Mouse (Mus musculus) gastrocnemius, postnatal 36 days (tissue): ENCODE results near the gene Ddah1. TPM values are rescaled to one million over a fixed set of nuclear protein-coding genes. Genes with fewer than 3 reads are reported as not detected.
"Not testable (repeated sequence)": the region's sequence is repeated elsewhere in the genome, so short reads cannot be mapped to it uniquely, and the experiment has no call there.

Source experiments
- DNase-seq, 2 experiments: peaks; one replicate each; pipeline ENCODE4 v3.0.0; 2022
- intact Hi-C: fragments of 180-260 bp; cut with DNase I; formaldehyde crosslinking; loops from one replicate; pipeline ENCODE4 v1.15.1; 2025
- total RNA-seq, 2 experiments: library from RNA; stranded (reverse); gene quantifications; 2 replicates each; pipeline ENCODE4 v1.2.3; 2021

Ddah1 gene
- total RNA-seq, 2 experiments from 2014 or later: 2.7 to 4.0 TPM

- intact Hi-C loops: no loop called here
Measured at GRCm38 (mm10) chr3:145853713-145854112, 95.2 kb downstream of the Ddah1 start.

GRCm38 (mm10) chr3:145854427-145854826 lies 96.0 kb downstream of the Ddah1 start:
- DNase-seq: no peak
- intact Hi-C loops: no loop called here

More at GRCm38 (mm10) chr3:145853713-145854112, 95.2 kb downstream of the Ddah1 start:
- DNase-seq: no peak

GRCm38 (mm10) chr3:145855299-145855698 lies 96.8 kb downstream of the Ddah1 start:
- DNase-seq: no peak
- intact Hi-C loops: no loop called here

DNA sequence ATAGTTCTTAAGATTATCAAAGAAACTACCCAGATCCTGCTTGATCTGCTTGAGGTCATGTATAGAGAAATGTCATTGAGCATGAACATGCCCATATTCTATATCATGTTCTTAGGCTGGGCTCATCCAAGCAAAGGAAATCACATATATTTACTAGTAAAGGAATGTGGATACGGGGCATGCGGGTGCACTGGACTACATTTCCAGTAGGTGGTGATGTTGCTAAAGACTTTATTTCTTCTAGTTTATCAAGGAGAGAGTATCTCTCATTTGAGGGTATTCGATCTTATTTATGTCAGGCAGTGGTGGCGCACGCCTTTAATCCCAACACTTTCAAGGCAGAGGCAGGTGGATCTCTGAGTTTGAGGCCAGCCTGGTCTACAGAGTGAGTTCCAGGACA lies 99.9 kb downstream of the Ddah1 start:
- DNase-seq: no peak
- intact Hi-C loops: loop anchor here (1.0 kb wide), 1 partner anchor 47 kb away; no protein-coding TSS in a partner anchor

DNA sequence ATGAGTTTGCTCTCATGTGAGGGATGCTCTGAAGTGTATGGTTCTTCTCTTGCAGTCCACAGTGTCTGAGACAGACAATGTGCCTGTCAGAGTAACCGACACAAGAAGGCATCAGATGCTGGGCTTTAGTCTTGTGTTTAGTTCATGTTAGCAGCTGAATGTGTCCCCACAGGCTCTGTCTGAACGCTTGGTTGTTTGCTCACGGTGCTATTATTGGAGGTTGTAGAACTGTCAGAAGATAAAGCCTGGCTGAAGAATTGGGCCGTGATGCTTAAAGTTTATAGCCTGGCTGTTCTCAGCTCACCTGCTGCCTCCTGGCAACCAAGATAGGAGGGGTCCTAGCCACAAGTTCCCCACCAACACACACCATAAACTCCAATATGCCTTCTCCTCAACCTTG lies 104.0 kb downstream of the Ddah1 start:
- intact Hi-C loops: no loop called here
- DNase-seq: no peak

DNA sequence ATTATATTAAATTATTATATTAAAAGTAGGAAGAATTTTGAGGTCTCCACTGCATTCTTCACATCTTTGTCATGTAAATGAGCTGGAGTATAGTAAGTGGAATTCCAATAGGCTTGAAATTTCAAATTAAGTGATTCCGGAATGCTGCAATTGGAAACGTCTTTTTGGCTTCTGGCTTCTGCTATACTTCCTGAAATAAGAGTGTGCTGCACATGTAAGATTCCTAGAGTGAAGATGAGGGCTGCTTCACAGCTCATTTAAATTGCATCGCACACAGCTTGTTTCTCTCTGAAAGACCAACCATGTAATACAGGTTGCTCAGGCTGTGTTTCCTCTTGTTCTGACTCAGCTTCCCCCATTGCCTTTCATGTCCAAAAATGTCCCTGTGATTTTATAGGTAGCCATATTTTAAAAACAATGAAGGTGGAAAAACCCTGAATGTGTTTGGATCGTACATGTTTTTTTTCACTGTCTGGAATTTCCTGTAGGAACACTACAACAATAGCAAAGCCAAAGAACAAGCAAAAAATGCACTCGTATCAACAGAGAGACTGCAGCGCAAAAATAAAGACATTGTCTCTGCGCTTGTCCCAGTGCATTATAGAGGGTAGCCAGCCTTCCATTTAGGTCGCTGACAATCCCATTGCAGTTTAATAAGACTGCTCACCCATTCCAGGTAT lies 105.7 kb downstream of the Ddah1 start:
- intact Hi-C loops: no loop called here

GRCm38 (mm10) chr3:145864713-145865233 lies 106.3 kb downstream of the Ddah1 start:
- DNase-seq: no peak
- intact Hi-C loops: no loop called here

More for the DNA sequence above, 105.7 kb downstream of the Ddah1 start:
- no peak for DNase-seq

DNA sequence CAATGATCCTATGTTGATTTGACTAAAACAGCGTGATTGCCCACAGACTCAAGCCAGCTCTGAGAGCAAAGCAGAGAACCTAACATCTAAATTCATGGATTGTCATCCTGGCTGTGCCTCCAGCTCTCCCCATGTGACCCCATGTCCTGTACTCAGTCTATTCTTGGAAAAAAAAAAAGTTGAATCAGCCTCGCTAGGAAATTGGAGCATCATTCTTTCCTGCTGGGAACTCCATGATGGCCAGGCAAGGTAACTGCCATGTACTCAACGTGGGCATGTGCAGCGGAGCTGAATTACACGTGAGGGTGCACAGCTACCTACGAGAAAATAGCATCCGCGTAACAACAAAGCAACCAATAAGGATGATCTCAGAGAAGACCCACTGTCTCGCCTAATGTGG lies 114.2 kb downstream of the Ddah1 start:
- no peak for DNase-seq
- intact Hi-C loops: no loop called here

GRCm38 (mm10) chr3:145873271-145873670 lies 114.8 kb downstream of the Ddah1 start:
- intact Hi-C loops: no loop called here
- no peak for DNase-seq

DNA sequence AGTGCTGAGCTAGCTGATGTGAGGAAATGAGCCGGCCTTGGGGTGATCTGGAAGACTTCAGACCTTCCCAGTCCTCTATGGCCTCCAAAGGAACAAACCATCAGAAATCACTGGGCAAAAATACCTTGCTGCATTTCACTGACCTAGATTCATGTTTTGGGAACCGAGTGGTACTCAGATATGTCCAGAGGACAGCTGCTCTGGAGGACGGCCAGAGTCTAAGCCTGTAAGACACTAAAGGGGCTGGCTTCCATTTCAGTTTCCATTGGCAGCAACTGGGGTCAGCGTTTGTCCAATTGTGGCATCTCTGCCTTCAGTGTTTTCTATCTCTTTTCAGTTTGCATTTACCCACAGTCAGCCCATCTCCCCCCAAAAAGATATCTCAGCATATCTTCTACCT lies 115.7 kb downstream of the Ddah1 start:
- intact Hi-C loops: no loop called here
- peak; percentile 38 to 79 for DNase-seq

DNA sequence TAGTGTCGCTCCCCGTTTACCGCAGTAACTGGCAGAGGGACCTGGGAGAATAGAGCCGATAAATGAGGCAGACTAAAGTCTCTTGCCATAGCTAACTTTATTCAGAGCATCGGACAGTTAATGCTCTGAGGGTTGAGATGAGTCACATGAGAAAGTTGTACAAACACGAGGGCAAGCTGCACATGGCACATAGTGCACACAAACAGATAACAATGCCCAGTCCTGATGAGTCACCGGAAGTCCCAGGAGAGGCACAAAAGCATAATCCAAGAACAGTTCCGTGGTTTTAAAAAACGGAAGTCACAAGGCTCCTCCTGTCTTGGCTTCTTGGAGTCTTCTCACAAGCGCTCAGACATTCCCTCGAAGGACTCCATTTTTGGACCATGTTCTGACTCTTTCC lies 117.6 kb downstream of the Ddah1 start:
- intact Hi-C loops: no loop called here
- DNase-seq: no peak

DNA sequence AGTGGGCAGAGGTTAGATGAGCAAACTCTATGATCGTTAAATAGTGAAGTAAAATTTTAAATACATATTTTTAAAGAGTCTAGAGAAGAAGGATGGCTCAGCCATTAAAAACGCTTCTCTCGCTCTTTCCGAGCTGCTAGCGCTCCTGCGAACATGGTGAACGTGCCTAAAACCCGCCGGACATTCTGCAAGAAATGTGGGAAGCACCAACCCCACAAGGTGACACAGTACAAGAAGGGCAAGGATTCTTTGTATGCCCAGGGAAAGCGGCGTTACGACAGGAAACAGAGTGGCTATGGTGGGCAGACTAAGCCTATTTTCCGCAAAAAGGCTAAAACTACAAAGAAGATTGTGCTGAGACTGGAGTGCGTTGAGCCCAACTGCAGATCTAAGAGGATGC lies 120.4 kb downstream of the Ddah1 start:
- intact Hi-C loops, DNase-seq: not testable (repeated sequence)

DNA sequence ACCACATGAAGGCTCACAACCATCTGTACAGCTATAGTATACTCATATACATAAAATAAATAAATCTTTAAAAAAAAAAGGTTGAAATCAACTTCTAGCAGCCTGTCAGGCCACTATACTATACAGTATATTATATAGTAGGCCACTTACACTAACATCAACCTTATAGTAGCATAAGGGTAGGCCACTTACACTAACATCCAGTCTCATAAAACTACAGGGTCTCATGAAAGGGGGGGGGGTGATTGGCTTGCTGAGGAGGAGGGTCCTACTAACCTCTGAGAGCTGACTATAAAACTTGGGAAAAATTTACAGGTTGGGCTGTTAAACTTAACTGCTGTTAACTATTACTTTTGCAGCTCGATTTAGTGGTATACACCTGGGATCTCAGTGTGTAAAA lies 121.9 kb downstream of the Ddah1 start:
- DNase-seq: no peak
- intact Hi-C loops: no loop called here

GRCm38 (mm10) chr3:145882076-145882874 lies 123.8 kb downstream of the Ddah1 start:
- intact Hi-C loops: no loop called here
- no peak for DNase-seq

DNA sequence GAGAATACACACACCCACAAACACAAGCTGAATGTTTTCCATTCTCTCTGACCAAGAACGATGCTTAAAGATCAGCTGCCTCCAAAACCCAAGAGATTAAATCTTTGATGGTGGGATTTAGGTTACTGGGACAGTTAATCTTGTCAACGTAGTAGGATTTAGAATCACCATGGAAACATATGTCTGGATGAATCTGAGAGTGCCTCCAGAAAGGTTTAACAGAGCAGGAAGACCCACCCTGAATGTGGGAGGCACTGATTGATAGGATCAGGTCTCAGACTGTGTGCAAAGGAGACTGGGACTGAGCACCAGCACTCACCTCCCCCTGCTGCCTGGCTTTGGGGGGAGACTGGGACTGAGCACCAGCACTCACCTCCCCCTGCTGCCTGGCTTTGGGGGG lies 124.8 kb downstream of the Ddah1 start:
- intact Hi-C loops: no loop called here
- DNase-seq: no peak

DNA sequence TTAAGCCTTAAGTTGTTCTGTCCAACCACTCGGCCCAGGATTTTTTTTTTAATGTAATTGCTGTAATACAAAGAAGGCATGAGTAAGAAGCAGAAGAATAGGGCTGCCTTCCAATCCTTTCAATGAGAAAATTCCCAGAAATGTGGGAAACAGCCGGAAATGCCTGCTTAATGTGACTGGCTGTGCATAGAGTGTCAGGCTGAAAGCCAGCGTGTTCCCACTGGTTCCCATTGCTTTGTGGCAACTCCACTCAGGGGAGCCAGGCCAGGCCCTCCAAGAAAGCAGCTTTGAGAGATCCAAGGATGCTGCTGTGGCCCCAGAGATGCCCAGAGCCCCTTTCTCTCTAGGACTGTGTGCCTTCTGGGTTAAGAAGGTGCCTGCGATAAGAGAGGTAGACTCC lies 126.9 kb downstream of the Ddah1 start:
- no peak for DNase-seq
- intact Hi-C loops: no loop called here

DNA sequence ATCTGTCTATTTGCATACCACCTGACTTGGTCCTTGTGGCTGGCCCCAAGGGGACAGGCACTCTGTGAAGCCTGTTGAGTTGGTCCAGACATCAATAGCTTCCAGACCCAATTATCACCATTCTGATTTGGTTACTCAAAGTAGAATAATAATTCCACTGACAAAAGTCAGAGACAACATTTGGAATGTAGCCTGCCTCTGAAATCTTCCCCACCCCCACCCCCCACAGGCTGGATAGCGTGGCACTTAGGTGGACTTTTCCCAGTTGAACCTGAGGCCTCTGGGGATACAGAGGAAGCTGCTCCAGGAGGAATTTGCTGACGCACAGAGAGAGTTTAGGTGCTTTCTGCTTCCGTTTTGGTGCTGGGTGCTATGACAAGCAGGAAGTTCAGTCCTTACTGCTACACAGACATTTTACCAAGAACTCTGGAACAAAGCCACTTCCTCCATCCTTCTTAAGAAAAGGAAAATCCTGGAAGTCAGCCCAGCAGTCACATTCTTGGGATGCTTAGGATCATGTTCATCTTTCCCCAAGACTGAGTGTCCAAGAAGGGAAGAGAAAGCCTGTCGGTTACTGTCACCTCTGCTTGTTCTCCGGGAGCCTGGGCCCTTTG lies 127.5 kb downstream of the Ddah1 start:
- DNase-seq: no peak
- intact Hi-C loops: no loop called here

- intact Hi-C loops: no loop called here
- no peak for DNase-seq
Measured at GRCm38 (mm10) chr3:145887430-145887971, 129.0 kb downstream of the Ddah1 start.

- intact Hi-C loops: loop anchor here (10.0 kb wide), 1 partner anchor 96 kb away; no protein-coding TSS in a partner anchor
- DNase-seq: no peak
Measured at GRCm38 (mm10) chr3:145890346-145891132, 132.1 kb downstream of the Ddah1 start.

DNA sequence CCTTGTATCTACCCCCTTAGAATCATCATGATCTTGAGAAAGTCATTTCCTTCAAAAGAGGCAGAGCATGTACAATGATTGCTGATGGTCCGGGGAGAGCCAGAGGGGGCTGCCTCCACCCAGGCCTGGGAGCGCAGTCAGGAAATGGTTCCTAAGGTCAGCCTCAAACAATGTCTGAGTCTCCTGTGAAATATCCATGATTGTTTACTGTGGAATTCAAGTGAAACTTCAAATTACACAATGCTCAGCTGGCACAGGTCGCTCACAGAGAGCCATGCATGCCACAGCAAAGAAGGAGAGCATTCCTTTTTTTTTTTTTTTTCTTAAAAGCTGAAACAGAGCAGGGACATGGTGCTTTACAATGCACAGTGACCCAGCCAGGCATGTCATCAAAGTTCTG lies 134.0 kb downstream of the Ddah1 start:
- DNase-seq: no peak
- intact Hi-C loops: loop anchor here (10.0 kb wide), 1 partner anchor 98 kb away; no protein-coding TSS in a partner anchor
